Comparison of ENCODE assay signal across 8 mouse cellular contexts in genomic region chr4:155129996-155130395, GRCm38 (mm10). TPM values are rescaled to one million over a fixed set of nuclear protein-coding genes. Genes with fewer than 3 reads are reported as not detected.
A peak's percentile ranks its signal among the peaks of the same experiment; 100 is the strongest.
DNase-seq lines count a peak whose midpoint lies in the region; ATAC-seq lines count a peak whose summit lies in the region.

No protein-coding gene starts in this region.

- H3K4me2 ChIP-seq in hindbrain, embryonic 16.5 days (ENCODE audit: low read length) = no peak overlapping the region

- peak; percentile 97 for DNase-seq in adrenal gland, adult (ENCODE audit: inconsistent age in 2 of 2, low spot score in 1 of 2)
- peak; percentile 87 for DNase-seq in cerebellum, adult 9-11 months
- peak; percentile 85 to 87 for DNase-seq in gastrocnemius, adult 8-10 months (ENCODE audit: low spot score in 2 of 2)
- DNase-seq in lung, adult 18-20 months = peak; percentile 78 to 86
- DNase-seq in right cerebral cortex, postnatal 36 days (ENCODE audit: low spot score in 2 of 2) = peak; percentile 90 to 91

- 51% methylated on average over 14 of the region's 14 CpGs for WGBS in hindbrain, embryonic 16.5 days

- H3K4me3 ChIP-seq in hindbrain, embryonic 16.5 days (ENCODE audit: low read length) = no peak overlapping the region

- H3K27me3 ChIP-seq in hindbrain, embryonic 16.5 days (replicated peaks; ENCODE audit: control insufficient read depth, insufficient read depth, low read length) = no peaks in the 10 kb centered on the region

- ATAC-seq in hindbrain, embryonic 16.5 days = peak; percentile 77
- no peak for ATAC-seq in granulocyte monocyte progenitor cell, adult 5-6 weeks (replicated peaks; ENCODE audit: poor library complexity, severe bottlenecking)
- ATAC-seq in monocyte, adult 5-6 weeks (replicated peaks; ENCODE audit: insufficient number of reproducible peaks, low FRiP score, low TSS enrichment, poor library complexity, severe bottlenecking) = no peak

- H3K27ac ChIP-seq in hindbrain, embryonic 16.5 days (ENCODE audit: low read depth, low read length) = peak overlapping the region; percentile 70

- peaks cover 29% of the 10 kb centered on the region for H3K4me1 ChIP-seq in hindbrain, embryonic 16.5 days (ENCODE audit: control insufficient read depth, insufficient read depth, low read depth, low read length)

- no peaks in the 10 kb centered on the region for H3K36me3 ChIP-seq in hindbrain, embryonic 16.5 days (ENCODE audit: control insufficient read depth, insufficient read depth, low read length)

- no peaks in the 10 kb centered on the region for H3K9me3 ChIP-seq in hindbrain, embryonic 16.5 days (ENCODE audit: control insufficient read depth, low read length)

- peak overlapping the region; percentile 25; the same call in 1 of the 2 replicates for H3K9ac ChIP-seq in hindbrain, embryonic 16.5 days (ENCODE audit: low read depth, low read length)

RNA-seq across cellular contexts. Expression of gene Morn1, which starts 43.6 kb away (rescaled TPM):
- total RNA-seq in gastrocnemius, adult 8-10 months (2022) = 1 to 10 TPM; 1.2 to 2.1 (median 1.4) TPM
- 7.5 and 9.5 TPM in 2 replicates for polyA plus RNA-seq in hindbrain, embryonic 16.5 days (2015; fragmentation: Nextera tagmentation; extraction: Ambion mirVana)
- 0.62 and 1.2 TPM in 2 replicates for total RNA-seq in granulocyte monocyte progenitor cell, adult 5-6 weeks (2014; fragmentation: Nextera tagmentation)
- 1.6 and 4.7 TPM in 2 replicates for total RNA-seq in granulocyte monocyte progenitor cell, adult 5-6 weeks (2017)
- 0.97 TPM in 1 of 3 replicates, not detected in the others for total RNA-seq in monocyte, adult 5-6 weeks (2017)

RNA-seq across cellular contexts. Expression of gene Rer1, which starts 43.8 kb away (rescaled TPM):
- 10 to 100 TPM; 52.2 to 64.6 (median 59.8) TPM for total RNA-seq in gastrocnemius, adult 8-10 months (2022)
- polyA plus RNA-seq in hindbrain, embryonic 16.5 days (2015; fragmentation: Nextera tagmentation; extraction: Ambion mirVana) = 125 and 131 TPM in 2 replicates
- total RNA-seq in granulocyte monocyte progenitor cell, adult 5-6 weeks (2014; fragmentation: Nextera tagmentation) = 93.3 and 125 TPM in 2 replicates
- total RNA-seq in granulocyte monocyte progenitor cell, adult 5-6 weeks (2017) = 106 and 134 TPM in 2 replicates
- 111 to 130 TPM (median 118 TPM) in 3 replicates for total RNA-seq in monocyte, adult 5-6 weeks (2017)
